Mouse (Mus musculus): ENCODE results near the gene March6. TPM values are rescaled to one million over a fixed set of nuclear protein-coding genes. Genes with fewer than 3 reads are reported as not detected.

The March6 gene
- total RNA-seq, 2 experiments from 2014 or later = 124 to 131 TPM

- TF ChIP-seq CTCF (IDR thresholded peaks at IDR 0.05) = no peak
- no peak overlapping the region for H3K27ac ChIP-seq
- no peak for DNase-seq
- no peak overlapping the region for H3K4me3 ChIP-seq
- intact Hi-C loops (cut with DNase I) = no loop called here
Observed at GRCm38 (mm10) chr15:31430014-31430413, 100.8 kb downstream of the March6 start.

GRCm38 (mm10) chr15:31429429-31429828 lies 101.4 kb downstream of the March6 start:
- intact Hi-C loops (cut with DNase I) = no loop called here
- Histone ChIP-seq H3K4me3 (no peak overlapping the region), H3K27ac (no peak overlapping the region)
- no peak for DNase-seq
- no peak for TF ChIP-seq CTCF (IDR thresholded peaks at IDR 0.05)

GRCm38 (mm10) chr15:31428571-31428970 lies 102.3 kb downstream of the March6 start:
- intact Hi-C loops (cut with DNase I) = no loop called here
- TF ChIP-seq CTCF (IDR thresholded peaks at IDR 0.05) = no peak
- peak overlapping the region; percentile 0 for H3K4me3 ChIP-seq
- DNase-seq = no peak
- no peak overlapping the region for H3K27ac ChIP-seq

GRCm38 (mm10) chr15:31427390-31427789 lies 103.5 kb downstream of the March6 start:
- Histone ChIP-seq H3K27ac (no peak overlapping the region), H3K4me3 (no peak overlapping the region)
- DNase-seq = no peak
- no peak for TF ChIP-seq CTCF (IDR thresholded peaks at IDR 0.05)
- intact Hi-C loops (cut with DNase I) = no loop called here

GRCm38 (mm10) chr15:31426066-31426706 lies 104.7 kb downstream of the March6 start:
- no peak for DNase-seq
- no peak for TF ChIP-seq CTCF (IDR thresholded peaks at IDR 0.05)
- intact Hi-C loops (cut with DNase I) = no loop called here
- H3K27ac ChIP-seq = no peak overlapping the region
- no peak overlapping the region for H3K4me3 ChIP-seq

GRCm38 (mm10) chr15:31422649-31423369 lies 108.0 kb downstream of the March6 start:
- no peak for DNase-seq
- H3K4me3 ChIP-seq = no peak overlapping the region
- intact Hi-C loops (cut with DNase I) = no loop called here
- no peak overlapping the region for H3K27ac ChIP-seq
- TF ChIP-seq CTCF (IDR thresholded peaks at IDR 0.05) = no peak

- H3K27ac ChIP-seq = peak overlapping the region; percentile 62; the same call in 1 of the 2 replicates
- intact Hi-C loops (cut with DNase I) = loop anchor here (1.0 to 5.0 kb wide), 2 partner anchors 52 to 104 kb away; partner anchors contain the start of gene Ankrd33b
- no peak overlapping the region; the same call in 1 of the 2 replicates for H3K4me3 ChIP-seq
- peak; percentile 55 for DNase-seq
- TF ChIP-seq CTCF (IDR thresholded peaks at IDR 0.05) = peak; percentile 72
Observed at GRCm38 (mm10) chr15:31419037-31419436, 111.8 kb downstream of the March6 start.

GRCm38 (mm10) chr15:31418686-31419024 lies 112.2 kb downstream of the March6 start:
- H3K4me3 ChIP-seq = peak overlapping the region; percentile 62
- DNase-seq = no peak
- no peak for TF ChIP-seq CTCF (IDR thresholded peaks at IDR 0.05)
- peak overlapping the region; percentile 62 for H3K27ac ChIP-seq
- intact Hi-C loops (cut with DNase I) = loop anchor here (1.0 to 5.0 kb wide), 2 partner anchors 51 to 103 kb away; partner anchors contain the start of gene Ankrd33b

- peak overlapping the region; percentile 62 for H3K27ac ChIP-seq
- intact Hi-C loops (cut with DNase I) = loop anchor here (5.0 kb wide), 1 partner anchor 51 kb away; the partner anchor contains the start of gene Ankrd33b
- TF ChIP-seq CTCF (IDR thresholded peaks at IDR 0.05) = no peak
- peak; percentile 47 for DNase-seq
- H3K4me3 ChIP-seq = peak overlapping the region; percentile 62
Observed at GRCm38 (mm10) chr15:31417796-31418685, 112.8 kb downstream of the March6 start.

GRCm38 (mm10) chr15:31417409-31417795 lies 113.5 kb downstream of the March6 start:
- no peak for TF ChIP-seq CTCF (IDR thresholded peaks at IDR 0.05)
- peak overlapping the region; percentile 62 for H3K4me3 ChIP-seq
- intact Hi-C loops (cut with DNase I) = loop anchor here (5.0 kb wide), 1 partner anchor 50 kb away; the partner anchor contains the start of gene Ankrd33b
- peak overlapping the region; percentile 62 for H3K27ac ChIP-seq
- no peak for DNase-seq

GRCm38 (mm10) chr15:31415181-31415580 lies 115.7 kb downstream of the March6 start:
- no peak for TF ChIP-seq CTCF (IDR thresholded peaks at IDR 0.05)
- Histone ChIP-seq H3K4me3 (no peak overlapping the region), H3K27ac (peak overlapping the region; percentile 20)
- intact Hi-C loops (cut with DNase I) = loop anchor here (5.0 kb wide), 1 partner anchor 48 kb away; the partner anchor contains the start of gene Ankrd33b
- DNase-seq = no peak

GRCm38 (mm10) chr15:31414179-31414898 lies 116.5 kb downstream of the March6 start:
- Histone ChIP-seq H3K27ac (no peak overlapping the region), H3K4me3 (no peak overlapping the region)
- TF ChIP-seq CTCF (IDR thresholded peaks at IDR 0.05) = no peak
- intact Hi-C loops (cut with DNase I) = no loop called here
- no peak for DNase-seq
